Mouse (Mus musculus) lung, postnatal 0 days (tissue): ENCODE measurements around the gene Atg14. TPM values are rescaled to one million over a fixed set of nuclear protein-coding genes. Genes with fewer than 3 reads are reported as not detected.

ENCODE experiments used
- ATAC-seq: fragments of 200-750 bp; cut with Nextera tagmentation; 2 replicates; pipeline ENCODE4 v1.8.0; 2017; ENCODE audit warnings: moderate library complexity
- DNase-seq: peaks from one replicate; pipeline ENCODE4 v3.0.0-alpha.2; 2016; ENCODE audit warnings: low spot score
- H3K27ac ChIP-seq: fragments of 300-500 bp; sonication (generic); 2 replicates; pipeline ENCODE4 v1.5.1; 2014; ENCODE audit warnings: antibody characterized with exemption, mild to moderate bottlenecking, low read length, mixed read lengths
- H3K27me3 ChIP-seq: fragments of 300-500 bp; sonication (generic); replicated peaks from 2 replicates; pipeline ENCODE4 v1.6.1; 2014; ENCODE audit warnings: low read length, mixed read lengths; ENCODE audit not compliant: insufficient read depth
- H3K36me3 ChIP-seq: fragments of 300-500 bp; sonication (generic); 2 replicates; pipeline ENCODE4 v1.6.1; 2014; ENCODE audit warnings: low read length, mixed read lengths; ENCODE audit not compliant: insufficient read depth
- H3K4me1 ChIP-seq: fragments of 300-500 bp; sonication (generic); 2 replicates; pipeline ENCODE4 v1.6.1; 2014; ENCODE audit warnings: antibody characterized with exemption, low read depth, low read length, mixed read lengths; ENCODE audit not compliant: insufficient read depth
- H3K4me2 ChIP-seq: fragments of 300-500 bp; sonication (generic); replicated peaks from 2 replicates; pipeline ENCODE4 v1.6.1; 2014; ENCODE audit warnings: low read depth, mild to moderate bottlenecking, low read length, moderate library complexity, mixed read lengths
- H3K4me3 ChIP-seq: fragments of 300-500 bp; sonication (generic); 2 replicates; pipeline ENCODE4 v1.5.1; 2014; ENCODE audit warnings: low read depth, low read length
- H3K9ac ChIP-seq: fragments of 300-500 bp; sonication (generic); replicated peaks from 2 replicates; pipeline ENCODE4 v1.6.1; 2014; ENCODE audit warnings: low read depth, mild to moderate bottlenecking
- H3K9me3 ChIP-seq: fragments of 300-500 bp; sonication (generic); 2 replicates; pipeline ENCODE4 v1.6.1; 2016; ENCODE audit warnings: low read length, mixed read lengths
- CTCF ChIP-seq: IDR thresholded peaks from 2 replicates; pipeline ENCODE4 v1.5.1; 2016; ENCODE audit warnings: antibody characterized with exemption, mild to moderate bottlenecking
- EP300 ChIP-seq: IDR thresholded peaks from 2 replicates; pipeline ENCODE4 v1.6.1; 2016; ENCODE audit warnings: antibody characterized with exemption, mild to moderate bottlenecking, control low read depth
- WGBS: fragments of 180-500 bp; shearing (Covaris S2); extraction: QIAGEN DNeasy Blood & Tissue Kit; methylation state at CpG from one replicate; pipeline ENCODE4 v1.1.7; 2014; 5-methylcytosine and 5-hydroxymethylcytosine counted together
- polyA plus RNA-seq: library from polyadenylated mRNA; unstranded; fragments of >200 nt; fragmentation: Nextera tagmentation; extraction: Ambion mirVana; gene quantifications from 2 replicates; pipeline ENCODE4 v1.2.1, GENCODE M21; 2015

The Atg14 gene
- polyA plus RNA-seq, 1 experiment from 2014 or later = 11.3 TPM

- no peak for DNase-seq
- H3K4me1 ChIP-seq = peaks cover 12% of the 10 kb centered on the region
- H3K4me2 ChIP-seq = no peak overlapping the region
- H3K4me3 ChIP-seq = no peak overlapping the region
- 68% methylated on average over 2 of the region's 2 CpGs for WGBS
- no peak for ATAC-seq
- H3K9me3 ChIP-seq = no peaks in the 10 kb centered on the region
- TF ChIP-seq EP300 = 0 out of 2 replicates have a peak, but pooled peaks have one; percentile 16
- no peak for TF ChIP-seq CTCF
- no peak overlapping the region for H3K9ac ChIP-seq
- H3K36me3 ChIP-seq = no peaks in the 10 kb centered on the region
- no peaks in the 10 kb centered on the region for H3K27me3 ChIP-seq
- no peak overlapping the region for H3K27ac ChIP-seq
These were observed 76.7 kb downstream of the Atg14 start for GRCm38 (mm10) chr14:47493592-47494361.

Other genes starting within 250 kb of the Atg14 start
- gene Lgals3, start 202.9 kb downstream of the Atg14 start, polyA plus RNA-seq = 332 and 359 TPM in 2 replicates
- 2.0 and 2.3 TPM in 2 replicates for gene Dlgap5, start 152.2 kb downstream of the Atg14 start, polyA plus RNA-seq
- gene Fbxo34, start 120.2 kb downstream of the Atg14 start, polyA plus RNA-seq = 18.1 and 20.0 TPM in 2 replicates
- 50.8 and 53.9 TPM in 2 replicates for gene Ktn1, start 77.8 kb upstream of the Atg14 start, polyA plus RNA-seq